Mouse (Mus musculus) adrenal gland (tissue): ENCODE data around the gene Pdcd2.
"Not testable (repeated sequence)": the region's sequence is repeated elsewhere in the genome, so short reads cannot be mapped to it uniquely, and the experiment has no call there.

Experiments
- intact Hi-C: fragments of 180-260 bp; cut with DNase I; formaldehyde crosslinking; loops from one replicate; pipeline ENCODE4 v1.15.1; 2025
- long read RNA-seq, 2 experiments: library from polyadenylated mRNA; unstranded; transcript quantifications; one replicate each; pipeline ENCODE4 v2.0.0; 2020; ENCODE audit warnings: borderline replicate concordance in 1 of 2; ENCODE audit not compliant: insufficient replicate concordance in 1 of 2

The Pdcd2 gene
- long read RNA-seq, experiment 1, transcript Pdcd2-201 (6 exons, 1,120 nt) = major isoform, 20 of 24 reads
- long read RNA-seq, experiment 1, partial matches to known transcripts = 0 of 24 reads
- long read RNA-seq, experiment 1, other reads (novel, unspliced or antisense) = 3 of 24 reads
- long read RNA-seq, experiment 2, transcript Pdcd2-201 (6 exons, 1,120 nt) = major isoform, 28 of 33 reads
- long read RNA-seq, experiment 2, partial matches to known transcripts = 0 of 33 reads
- long read RNA-seq, experiment 2, other reads (novel, unspliced or antisense) = 1 of 33 reads

GRCm38 (mm10) chr17:15526986-15527810, at the start of gene Pdcd2:
Gene Pdcd2, minus strand, starts transcription at chr17:15527301.
- intact Hi-C loops = loop anchor here (5.0 to 10.0 kb wide), 2 partner anchors 35 to 178 kb away; partner anchors contain the start of genes Chd1 and Prdm9

- intact Hi-C loops = no loop called here
These were observed 48.0 kb upstream of the Pdcd2 start for GRCm38 (mm10) chr17:15575056-15575455.

- intact Hi-C loops = no loop called here
These were observed 39.8 kb upstream of the Pdcd2 start for GRCm38 (mm10) chr17:15566908-15567307.

DNA sequence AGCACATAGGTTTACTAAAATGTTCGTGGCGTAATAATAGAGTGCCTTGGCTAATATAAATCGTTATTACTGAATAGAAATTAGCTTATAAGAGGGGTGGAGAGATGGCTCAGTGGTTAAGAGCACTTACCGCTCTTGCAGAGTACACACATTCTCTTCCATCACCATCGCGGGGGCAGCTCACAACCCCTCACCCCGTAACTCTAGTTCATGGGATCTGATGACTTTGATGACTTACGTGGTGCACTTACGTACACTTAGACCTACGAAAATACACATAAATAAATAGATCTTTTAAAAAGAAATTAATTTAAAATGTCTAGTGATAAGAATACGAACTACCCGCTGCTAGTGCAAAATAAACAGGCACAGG, 37.8 kb upstream of the Pdcd2 start:
- intact Hi-C loops = loop anchor here (5.0 kb wide), 1 partner anchor 38 kb away; the partner anchor contains the start of gene Pdcd2

DNA sequence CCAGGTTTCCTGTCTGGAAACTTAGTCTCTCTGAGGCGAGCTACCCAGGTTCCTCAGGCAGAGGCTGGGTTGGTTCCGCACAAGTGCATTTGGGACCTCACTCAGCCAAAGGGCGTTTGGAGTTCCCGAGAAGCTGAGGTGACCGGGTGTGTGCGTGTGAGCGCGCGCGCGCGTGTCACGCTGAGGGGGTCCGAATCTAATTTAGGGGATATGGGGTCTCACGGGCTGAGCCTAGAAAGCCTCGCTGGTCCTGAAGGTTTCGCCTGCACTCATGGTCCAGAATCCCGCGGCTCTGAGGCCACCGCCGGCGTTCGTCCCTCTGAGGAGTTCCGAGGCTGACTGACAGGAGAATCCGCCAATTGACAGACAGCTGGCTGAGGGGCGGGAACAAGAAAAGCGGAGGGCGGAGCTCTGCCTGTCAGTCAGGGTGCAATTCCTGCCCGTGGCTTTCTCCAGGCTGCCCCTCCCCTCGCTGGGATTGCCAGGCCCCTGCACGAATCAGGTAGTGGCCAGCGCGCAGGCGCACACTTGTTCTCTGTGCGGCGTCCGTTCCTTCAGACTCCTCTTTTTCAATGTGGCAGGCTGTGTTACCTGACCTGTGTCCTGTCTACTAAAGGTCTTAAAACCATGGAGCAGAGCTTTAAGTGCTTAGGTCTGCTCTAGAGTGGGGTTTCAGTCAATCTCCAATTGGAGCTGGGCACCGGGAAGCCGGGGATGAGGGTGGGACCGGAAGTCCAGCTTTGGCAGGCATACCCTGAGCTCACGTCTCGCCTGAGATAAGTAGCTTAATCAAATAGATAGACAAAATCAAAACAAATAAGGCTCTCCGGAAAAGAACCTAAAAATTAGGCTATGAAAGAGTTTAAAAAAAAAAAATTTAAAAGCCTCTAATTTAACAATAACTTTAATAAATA, 37.2 kb upstream of the Pdcd2 start, which contains the start of gene Prdm9:
TSS of gene Prdm9 (minus strand) at position 341 of the 914 bp plus-strand sequence.
- intact Hi-C loops = loop anchor here (5.0 kb wide), 1 partner anchor 37 kb away; the partner anchor contains the start of gene Pdcd2

- intact Hi-C loops = loop anchor here (5.0 kb wide), 1 partner anchor 33 kb away; the partner anchor contains the start of gene Pdcd2
These were observed 32.8 kb upstream of the Pdcd2 start for GRCm38 (mm10) chr17:15559946-15560345.

- intact Hi-C loops = no loop called here
These were observed 22.6 kb upstream of the Pdcd2 start for GRCm38 (mm10) chr17:15549713-15550112.

DNA sequence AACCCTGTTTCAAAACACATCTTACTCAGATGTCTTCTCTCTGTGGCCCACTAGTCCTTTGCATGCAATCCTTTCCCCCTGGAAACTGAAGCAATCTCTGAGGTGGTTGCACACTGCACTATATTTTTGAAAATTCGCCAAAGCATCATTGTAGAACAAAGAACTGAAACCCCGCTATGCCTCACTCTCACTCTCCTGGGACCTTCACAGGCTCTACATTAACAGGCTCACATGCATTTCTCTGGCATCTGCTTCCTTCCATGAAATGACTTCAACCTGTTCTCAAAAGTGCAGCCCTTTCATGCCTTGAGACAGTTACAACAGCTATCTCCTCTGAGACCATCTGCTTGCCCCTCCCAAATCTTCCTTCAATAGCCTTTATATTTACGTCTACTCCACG, 19.3 kb upstream of the Pdcd2 start:
- intact Hi-C loops = no loop called here

GRCm38 (mm10) chr17:15543868-15544267, 16.8 kb upstream of the Pdcd2 start:
- intact Hi-C loops = not testable (repeated sequence)

- intact Hi-C loops = no loop called here
These were observed 13.2 kb upstream of the Pdcd2 start for GRCm38 (mm10) chr17:15540309-15540708.

GRCm38 (mm10) chr17:15536457-15536904, 9.4 kb upstream of the Pdcd2 start:
- intact Hi-C loops = no loop called here

GRCm38 (mm10) chr17:15535943-15536342, 8.8 kb upstream of the Pdcd2 start:
- intact Hi-C loops = no loop called here

GRCm38 (mm10) chr17:15535162-15535800, 8.2 kb upstream of the Pdcd2 start:
- intact Hi-C loops = no loop called here

GRCm38 (mm10) chr17:15530141-15530540, 3.0 kb upstream of the Pdcd2 start:
- intact Hi-C loops = no loop called here

DNA sequence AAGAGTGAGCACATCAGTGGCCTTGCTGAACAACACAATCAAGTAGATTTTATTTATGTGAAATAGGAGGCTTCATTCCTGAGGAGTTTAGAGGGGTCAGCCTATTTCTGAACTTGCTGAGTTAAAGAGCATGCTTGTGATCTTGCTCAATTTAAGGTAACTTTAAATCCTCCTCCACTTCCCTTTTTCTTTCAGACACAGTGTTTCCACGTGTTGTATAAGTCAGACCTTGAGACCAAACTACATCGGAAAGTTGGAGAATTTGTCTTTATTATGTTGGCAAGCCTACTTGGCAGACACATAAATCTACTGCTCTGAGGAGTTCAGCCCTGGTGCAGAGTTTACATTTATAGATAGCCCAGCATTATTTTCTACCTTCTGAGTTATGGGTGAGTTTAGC, 1.8 kb upstream of the Pdcd2 start:
- intact Hi-C loops = loop anchor here (5.0 to 10.0 kb wide), 2 partner anchors 33 to 176 kb away; partner anchors contain the start of genes Chd1 and Prdm9

DNA sequence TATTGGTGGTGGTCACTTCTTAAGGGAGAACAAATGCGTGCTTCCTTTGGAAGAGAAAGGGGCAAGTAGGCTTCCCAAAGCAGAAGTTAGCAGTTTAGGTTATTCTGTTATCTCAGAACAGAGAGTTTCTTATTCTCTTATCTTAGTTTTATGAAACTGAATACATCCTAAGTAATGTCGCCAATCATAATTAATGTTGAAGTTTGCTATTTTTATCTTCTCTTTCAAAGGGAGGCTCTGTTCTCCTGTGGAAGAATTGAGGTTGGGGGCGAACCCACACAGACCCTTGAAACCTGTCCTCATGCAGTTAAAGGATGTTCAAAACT, 673 bp upstream of the Pdcd2 start:
- intact Hi-C loops = loop anchor here (5.0 to 10.0 kb wide), 2 partner anchors 35 to 177 kb away; partner anchors contain the start of genes Chd1 and Prdm9

- intact Hi-C loops = loop anchor here (5.0 to 10.0 kb wide), 2 partner anchors 36 to 178 kb away; partner anchors contain the start of genes Chd1 and Prdm9
These were observed 797 bp downstream of the Pdcd2 start for GRCm38 (mm10) chr17:15526304-15526703.

- intact Hi-C loops = no loop called here
These were observed 8.3 kb downstream of the Pdcd2 start for GRCm38 (mm10) chr17:15518766-15519165.

GRCm38 (mm10) chr17:15518186-15518585, 8.9 kb downstream of the Pdcd2 start:
- intact Hi-C loops = no loop called here

- intact Hi-C loops = no loop called here
These were observed 9.3 kb downstream of the Pdcd2 start for GRCm38 (mm10) chr17:15517776-15518175.
